Mouse (Mus musculus): ENCODE results near the gene Sorbs1. TPM values are rescaled to one million over a fixed set of nuclear protein-coding genes. Genes with fewer than 3 reads are reported as not detected.

Sorbs1 gene
- total RNA-seq, 4 experiments from 2014 or later: 159 to 179 (median 160) TPM

DNA sequence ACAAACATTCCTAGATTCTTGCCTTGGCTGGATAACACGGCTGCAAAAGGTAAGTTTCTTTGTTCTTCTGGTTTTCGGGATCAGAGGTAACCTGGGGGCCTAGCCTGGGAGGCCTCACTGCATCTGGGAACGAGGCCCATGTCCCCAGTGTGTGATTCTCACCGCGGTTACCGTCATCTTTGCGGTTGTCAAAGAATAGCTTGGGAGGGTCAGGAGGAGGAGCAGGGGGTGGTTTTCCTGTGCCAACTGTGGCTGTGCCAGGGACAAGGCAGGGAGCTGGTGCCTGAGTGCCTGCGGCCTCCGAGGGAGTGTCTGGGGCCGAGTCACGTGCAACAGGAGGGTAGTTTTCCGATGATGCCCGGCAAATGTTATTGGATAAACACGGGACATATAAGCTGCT is 135.9 kb downstream of the Sorbs1 start:
- DNase-seq (ENCODE audit: low spot score in 2 of 2): no peak

DNA sequence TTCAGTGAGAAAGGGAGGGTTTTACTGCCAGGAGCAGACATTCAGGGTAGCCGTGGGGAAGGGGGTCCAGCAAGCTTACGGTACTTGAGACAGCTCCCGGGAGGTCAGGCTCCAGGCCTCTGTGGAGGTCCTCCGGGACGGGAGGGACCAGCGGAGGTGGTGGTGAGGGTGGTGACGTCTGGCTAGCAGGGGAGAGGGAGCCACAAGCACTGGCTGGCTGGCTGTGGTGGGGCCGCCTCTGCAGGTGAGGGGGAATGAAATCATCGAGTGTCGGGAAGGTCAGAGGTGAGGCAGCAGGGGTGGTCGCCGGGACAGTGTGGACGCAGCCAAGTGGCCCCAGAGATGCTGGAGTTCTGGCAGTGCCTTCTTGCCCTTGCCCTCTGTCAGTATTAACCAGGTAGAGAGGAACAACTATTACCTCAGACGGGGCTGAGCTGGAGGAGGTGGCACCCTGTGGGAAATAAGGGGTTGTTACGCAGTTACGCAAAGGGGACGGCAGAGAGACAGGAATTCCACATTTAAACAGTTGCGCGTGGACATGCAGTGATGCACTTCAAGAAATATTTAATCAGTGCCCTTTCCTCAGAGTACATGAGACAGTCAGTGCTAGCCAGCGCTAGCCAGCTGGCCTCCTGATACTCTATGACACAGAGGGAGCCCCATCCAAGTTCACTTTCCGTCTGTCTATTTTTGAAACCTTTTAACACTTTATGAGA is 136.9 kb downstream of the Sorbs1 start:
- no peak for DNase-seq (ENCODE audit: low spot score in 2 of 2)

- no peak for DNase-seq (ENCODE audit: low spot score in 2 of 2)
These were observed 138.9 kb downstream of the Sorbs1 start for GRCm38 (mm10) chr19:40374720-40375119.

DNA sequence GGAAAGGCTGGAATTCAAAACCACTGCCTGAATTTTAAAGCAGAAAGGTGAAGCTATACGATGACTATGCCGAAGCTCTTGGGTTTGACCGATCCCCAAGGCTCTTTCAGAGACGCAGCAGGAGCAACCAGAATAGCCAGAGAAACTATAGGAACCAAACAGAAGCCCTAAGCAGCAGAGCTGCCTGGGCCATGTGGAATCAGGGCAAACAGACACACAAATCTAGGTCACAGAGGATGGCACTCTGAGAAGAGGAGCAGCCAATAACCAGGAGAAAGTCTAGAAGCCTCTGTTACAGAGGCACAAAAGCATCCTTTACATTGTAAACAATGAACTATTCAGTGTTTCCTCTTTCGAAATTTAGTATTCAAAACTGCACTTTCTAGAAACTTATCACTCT is 140.9 kb downstream of the Sorbs1 start:
- DNase-seq (ENCODE audit: low spot score in 2 of 2): no peak

DNA sequence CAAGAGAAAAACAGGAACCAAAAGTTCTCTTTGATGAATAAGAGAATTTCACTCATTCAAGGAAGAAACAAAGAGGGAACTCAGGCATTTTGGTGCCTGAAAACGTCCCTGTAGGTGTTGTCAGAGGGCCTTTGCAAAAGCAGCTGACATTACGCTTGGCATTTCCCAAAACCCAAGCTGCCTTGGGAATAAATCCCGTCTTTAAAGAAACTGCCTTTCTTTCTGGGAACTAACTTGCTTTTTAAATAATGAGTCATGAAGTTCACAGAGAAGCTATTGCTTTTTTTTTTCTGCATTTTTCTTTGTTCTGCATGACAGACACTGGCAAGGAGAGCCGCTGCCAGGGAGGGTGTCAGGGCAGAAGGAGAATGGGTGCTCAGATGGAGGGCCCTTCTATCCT is 141.7 kb downstream of the Sorbs1 start:
- DNase-seq (ENCODE audit: low spot score in 2 of 2): no peak

- no peak for DNase-seq (ENCODE audit: low spot score in 2 of 2)
These were observed 143.4 kb downstream of the Sorbs1 start for GRCm38 (mm10) chr19:40369852-40370811.

- no peak for DNase-seq (ENCODE audit: low spot score in 2 of 2)
These were observed 145.1 kb downstream of the Sorbs1 start for GRCm38 (mm10) chr19:40368517-40368916.

GRCm38 (mm10) chr19:40366163-40366941 is 147.2 kb downstream of the Sorbs1 start:
- no peak for DNase-seq (ENCODE audit: low spot score in 2 of 2)

DNA sequence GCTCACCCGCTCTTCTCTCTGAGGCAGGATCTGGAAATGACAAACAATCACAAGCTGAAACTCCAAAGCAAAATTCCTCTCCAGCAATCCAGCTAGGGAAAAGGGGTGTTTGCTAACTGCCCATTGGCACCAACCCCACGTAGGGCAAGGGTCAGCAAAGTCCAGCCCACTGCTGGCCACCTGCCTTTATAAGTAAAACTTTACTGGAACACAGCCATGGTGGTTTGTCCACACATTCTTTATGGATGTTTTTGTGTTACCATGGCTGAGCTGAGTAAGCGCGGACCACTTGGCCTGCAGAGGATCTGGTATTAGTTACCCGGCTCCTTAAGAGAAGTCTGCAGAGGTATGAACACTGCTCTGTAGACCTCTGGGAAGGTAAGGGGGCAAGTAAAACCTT is 148.4 kb downstream of the Sorbs1 start:
- peak in 1 of 2 experiments; percentile 48 for DNase-seq (ENCODE audit: low spot score in 2 of 2)

DNA sequence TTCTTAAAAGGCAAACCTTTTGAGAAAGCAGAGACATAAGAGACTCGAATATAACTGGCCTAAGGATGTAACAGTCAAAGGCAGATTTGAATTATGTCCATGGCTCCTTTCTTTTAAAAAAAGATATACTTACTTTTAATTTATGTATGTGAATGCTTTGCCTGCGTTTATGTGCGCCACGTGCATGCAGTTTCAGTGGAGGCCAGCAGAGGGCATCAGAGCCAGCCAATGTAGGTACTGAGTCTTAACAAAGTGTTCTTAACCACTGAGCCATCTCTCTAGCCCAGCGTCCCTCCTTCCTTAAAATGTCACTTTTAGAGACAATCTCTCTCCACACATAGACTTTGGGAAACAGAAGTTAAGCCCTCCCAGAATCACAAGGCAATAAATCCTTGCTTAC is 150.1 kb downstream of the Sorbs1 start:
- DNase-seq (ENCODE audit: low spot score in 2 of 2): no peak

- no peak for DNase-seq (ENCODE audit: low spot score in 2 of 2)
These were observed 151.2 kb downstream of the Sorbs1 start for GRCm38 (mm10) chr19:40362203-40362865.

DNA sequence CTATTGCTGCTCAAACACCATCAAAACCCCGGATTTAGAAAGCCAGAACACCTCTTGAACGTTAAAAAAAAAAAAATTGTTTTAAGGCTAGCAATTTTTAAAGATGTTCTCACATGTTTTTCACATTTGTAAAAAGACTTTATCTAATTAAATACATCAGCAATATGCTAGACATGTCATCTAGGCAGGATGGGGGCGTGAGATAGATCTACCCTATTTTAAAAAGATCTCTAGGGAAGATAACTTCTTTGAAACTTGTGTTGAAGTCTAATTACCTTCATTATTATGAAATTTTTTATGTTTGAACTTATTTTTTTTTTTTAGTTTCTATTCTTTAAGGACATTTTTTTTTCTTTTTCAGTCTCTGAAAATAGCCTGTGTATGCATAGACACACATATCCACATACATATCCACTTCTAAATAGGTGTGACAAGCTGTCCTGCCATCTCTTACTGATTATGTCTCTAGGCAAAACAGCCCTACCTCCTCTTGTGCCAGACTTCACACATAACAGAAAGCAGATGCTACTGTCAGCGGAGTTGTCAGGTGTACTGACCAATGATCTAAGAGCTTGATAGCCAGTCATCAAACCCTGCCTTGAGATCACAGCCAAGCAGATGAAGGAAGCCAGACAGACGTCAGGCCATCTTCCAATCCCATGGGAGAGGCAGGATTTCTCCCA is 153.7 kb downstream of the Sorbs1 start:
- DNase-seq (ENCODE audit: low spot score in 2 of 2): no peak

DNA sequence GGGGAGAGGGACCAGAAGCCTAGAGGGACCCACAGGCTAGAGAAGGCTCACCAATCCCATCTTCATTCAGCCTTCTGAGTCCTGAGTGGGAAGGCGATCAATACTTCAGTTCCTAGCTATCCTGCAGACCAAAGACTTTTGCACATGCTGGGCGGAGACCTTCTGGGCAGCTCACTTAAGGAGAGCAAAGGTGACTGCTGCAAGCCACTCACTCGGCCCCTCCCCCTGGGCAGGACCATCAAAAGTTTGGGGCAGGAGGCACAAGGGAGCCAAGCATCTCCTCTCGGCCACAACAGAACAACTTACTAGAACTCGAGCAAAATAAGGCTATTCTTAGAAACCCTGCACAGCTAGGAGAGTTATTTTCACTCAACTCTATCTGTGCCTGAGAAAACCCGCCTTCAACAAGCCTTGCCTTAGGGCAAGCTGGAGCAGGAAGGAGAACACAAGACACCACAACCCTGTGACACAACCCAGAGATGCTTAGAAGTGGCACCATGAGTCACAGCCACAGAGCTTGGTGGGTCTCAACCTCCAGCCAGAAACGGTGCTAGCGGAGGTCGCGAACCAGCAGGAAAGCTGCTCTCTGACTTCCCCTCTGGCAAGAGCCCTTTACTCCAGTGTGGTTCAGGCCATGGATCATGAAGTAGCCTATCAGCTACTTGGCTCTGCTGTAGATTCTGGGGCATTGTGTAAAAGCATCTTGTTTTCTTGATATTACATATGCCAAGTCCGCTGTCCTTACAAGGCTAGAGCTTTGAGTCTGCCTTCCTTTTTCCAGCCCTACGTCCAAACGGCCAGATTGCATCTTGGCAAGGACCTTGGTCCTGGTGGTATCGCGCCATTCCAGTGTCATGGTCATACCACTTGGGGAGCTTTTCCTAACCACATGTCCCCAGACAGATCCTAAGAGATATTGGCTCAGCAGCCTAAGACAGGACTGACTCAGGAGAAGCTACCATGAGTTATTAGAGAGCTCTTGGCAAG is 156.8 kb downstream of the Sorbs1 start:
- no peak for DNase-seq (ENCODE audit: low spot score in 2 of 2)

- DNase-seq (ENCODE audit: low spot score in 2 of 2): no peak
These were observed 158.5 kb downstream of the Sorbs1 start for GRCm38 (mm10) chr19:40355075-40355474.

DNA sequence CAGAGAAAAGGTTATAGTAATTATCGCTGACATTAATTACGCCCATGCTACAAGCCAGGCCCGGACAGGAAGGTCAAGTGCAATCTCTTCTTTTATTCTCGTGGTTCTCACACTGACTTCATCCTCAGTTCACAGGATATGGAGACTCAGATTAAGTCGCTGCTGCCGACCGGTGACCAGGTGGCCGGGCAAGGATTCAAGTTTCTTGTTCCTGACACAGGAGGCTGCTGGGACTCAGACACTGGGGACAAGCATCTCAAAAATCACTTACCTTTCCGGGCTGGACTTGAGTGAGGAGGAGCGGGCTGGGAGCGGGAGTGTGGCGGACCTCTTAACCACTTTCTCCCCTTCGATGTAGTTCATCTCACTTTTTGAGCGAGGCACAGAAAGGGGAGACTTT is 161.6 kb downstream of the Sorbs1 start:
- DNase-seq (ENCODE audit: low spot score in 2 of 2): no peak

DNA sequence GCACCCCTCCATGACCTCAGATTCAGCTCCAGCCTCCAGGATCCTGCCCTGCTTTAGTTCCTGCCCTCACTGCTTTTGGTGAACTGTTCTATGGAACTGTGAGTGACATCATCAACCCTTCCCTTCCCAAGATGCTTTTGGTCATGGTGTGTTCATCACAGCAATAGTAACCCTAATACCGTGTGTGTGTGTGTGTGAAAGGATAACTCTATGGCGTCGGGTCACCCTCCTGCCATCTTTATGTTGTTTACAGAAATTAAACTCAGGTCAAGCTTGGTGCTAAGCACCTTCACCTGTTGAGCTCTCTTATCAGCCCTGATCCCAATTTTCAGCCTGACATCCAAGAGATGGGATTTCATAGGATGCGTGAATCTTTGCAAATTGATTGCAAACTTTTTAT is 162.7 kb downstream of the Sorbs1 start:
- no peak for DNase-seq (ENCODE audit: low spot score in 2 of 2)

DNA sequence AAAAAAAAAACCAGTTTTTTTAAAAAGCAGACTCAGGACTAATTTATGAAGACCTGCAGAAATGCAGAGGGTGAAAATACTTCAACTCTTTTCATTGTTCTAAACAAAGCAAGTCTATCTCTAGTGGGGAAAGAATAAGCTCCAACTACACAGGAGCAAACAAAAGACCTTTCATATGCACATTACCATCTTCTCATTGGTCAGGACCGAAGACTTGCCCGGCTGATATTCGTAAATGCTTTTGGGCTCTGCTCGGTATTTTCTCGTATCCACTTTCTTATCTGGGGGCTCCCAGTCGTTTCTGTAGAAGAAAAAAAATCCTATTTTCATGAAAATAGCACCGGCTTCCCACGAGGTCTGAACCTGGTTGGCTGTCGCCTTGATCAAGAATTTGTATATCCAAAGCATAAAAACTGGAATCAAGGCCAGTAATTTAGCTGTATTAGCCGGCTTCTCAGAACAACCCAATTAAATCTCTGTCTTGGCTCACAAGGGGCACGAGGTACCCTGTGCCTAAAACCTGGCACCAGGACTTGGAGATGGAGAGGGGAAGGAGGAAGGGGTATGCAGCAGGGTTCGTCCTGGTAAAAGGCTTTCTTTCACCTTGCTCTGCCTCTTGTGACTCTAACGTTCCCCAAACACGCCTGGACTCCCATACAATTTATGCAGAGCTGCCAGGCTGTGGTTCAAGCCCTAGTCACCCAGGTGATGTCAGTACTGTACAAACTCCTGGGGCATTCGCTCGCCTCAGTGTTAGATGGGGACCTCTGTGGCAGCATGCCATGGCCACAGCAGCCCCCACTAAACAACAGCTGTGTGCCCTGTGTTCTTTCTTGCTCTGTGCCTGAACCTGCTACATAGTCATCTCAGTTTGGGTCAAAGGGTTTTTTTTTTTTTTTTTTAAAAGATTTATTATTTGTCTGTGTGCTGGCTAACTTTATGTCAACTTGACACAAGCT is 163.6 kb downstream of the Sorbs1 start:
- DNase-seq (ENCODE audit: low spot score in 2 of 2): no peak

- no peak for DNase-seq (ENCODE audit: low spot score in 2 of 2)
These were observed 164.3 kb downstream of the Sorbs1 start for GRCm38 (mm10) chr19:40349281-40349680.

All from left cerebral cortex, adult 8-10 months (tissue).